Mouse (Mus musculus) thymus, adult 2 months (tissue): ENCODE measurements around the gene Senp8. TPM values are rescaled to one million over a fixed set of nuclear protein-coding genes. Genes with fewer than 3 reads are reported as not detected.

ENCODE experiments used
- DNase-seq: peaks from one replicate; pipeline ENCODE4 v3.0.0; 2021
- H3K27ac ChIP-seq: fragments of 200-500 bp; 2 replicates; pipeline ENCODE4 v1.5.1; 2012; ENCODE audit warnings: low read length, control low read depth; ENCODE audit not compliant: control insufficient read depth, insufficient read depth
- H3K27me3 ChIP-seq: fragments of 200-500 bp; 2 replicates; pipeline ENCODE4 v1.6.1; 2012; ENCODE audit warnings: mild to moderate bottlenecking, low read length, moderate library complexity, mixed read lengths; ENCODE audit not compliant: control insufficient read depth, insufficient read depth
- H3K36me3 ChIP-seq: fragments of 200-500 bp; 2 replicates; pipeline ENCODE4 v1.6.1; 2012; ENCODE audit warnings: mild to moderate bottlenecking, low read length, moderate library complexity; ENCODE audit not compliant: control insufficient read depth, insufficient read depth
- H3K4me1 ChIP-seq: fragments of 200-500 bp; replicated peaks from 2 replicates; pipeline ENCODE4 v1.6.1; 2012; ENCODE audit warnings: low read length; ENCODE audit not compliant: control insufficient read depth, insufficient read depth
- H3K4me3 ChIP-seq: fragments of 200-500 bp; 2 replicates; pipeline ENCODE4 v1.5.1; 2012; ENCODE audit warnings: mild to moderate bottlenecking, low read length, control low read depth, moderate library complexity; ENCODE audit not compliant: control insufficient read depth, insufficient read depth
- CTCF ChIP-seq: fragments of 200-500 bp; IDR thresholded peaks from 2 replicates; pipeline ENCODE4 v1.5.1; 2012; ENCODE audit warnings: mild to moderate bottlenecking, control low read depth, low read length, moderate library complexity, borderline replicate concordance; ENCODE audit not compliant: control insufficient read depth, poor library complexity, insufficient read depth; ENCODE audit errors: extremely low read depth
- POLR2A ChIP-seq: fragments of 200-500 bp; IDR thresholded peaks from 2 replicates; pipeline ENCODE4 v1.6.1; 2012; ENCODE audit warnings: mild to moderate bottlenecking, low read length, control low read depth, moderate library complexity; ENCODE audit not compliant: control insufficient read depth, poor library complexity, insufficient read depth; ENCODE audit errors: extremely low read depth
- WGBS: fragments of 180-500 bp; shearing (Covaris S2); methylation state at CpG from one replicate; pipeline ENCODE4 v1.1.7; 2018; 5-methylcytosine and 5-hydroxymethylcytosine counted together
- polyA plus RNA-seq: library from polyadenylated mRNA; depleted of rRNA; stranded (reverse); fragments of >200 nt; gene quantifications from 2 replicates; pipeline ENCODE4 v1.2.3, GENCODE M21; 2012

Gene Senp8
- polyA plus RNA-seq, 1 experiment = 3.2 TPM

DNA sequence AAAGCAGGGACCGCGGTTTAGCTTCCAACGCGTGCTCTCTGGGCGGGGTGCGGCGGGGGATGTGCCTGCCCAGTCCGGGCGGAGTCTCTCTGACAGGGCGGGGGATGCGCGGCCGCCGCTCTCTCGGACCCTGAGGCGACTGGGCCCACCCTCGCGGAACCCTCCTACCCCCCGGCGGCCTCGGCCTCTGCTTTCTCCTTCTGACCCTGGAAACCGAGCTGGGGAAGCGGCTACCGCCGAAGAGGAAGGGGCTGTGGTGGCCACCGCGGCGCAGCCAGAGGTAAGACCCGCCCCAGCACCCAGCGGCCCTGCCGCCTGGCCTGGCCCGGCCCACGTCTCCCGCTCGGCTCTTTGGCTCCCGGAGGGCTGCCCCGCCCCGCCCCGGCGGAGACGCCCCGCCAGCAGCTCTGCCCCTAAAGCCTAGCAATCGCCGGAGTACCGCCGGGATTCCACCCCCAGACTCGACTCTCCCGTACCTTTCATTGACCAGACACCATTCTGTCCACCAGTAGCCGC, 614 bp upstream of the Senp8 start:
- Histone ChIP-seq H3K4me1 (peaks cover 6% of the 10 kb centered on the region), H3K4me3 (peak overlapping the region; percentile 77), H3K36me3 (no peaks in the 10 kb centered on the region), H3K27me3 (no peaks in the 10 kb centered on the region), H3K27ac (no peak overlapping the region)
- 2% methylated on average over 41 of the region's 49 CpGs for WGBS
- peak; percentile 79 for DNase-seq
- TF ChIP-seq POLR2A (no peak), CTCF (no peak)

DNA sequence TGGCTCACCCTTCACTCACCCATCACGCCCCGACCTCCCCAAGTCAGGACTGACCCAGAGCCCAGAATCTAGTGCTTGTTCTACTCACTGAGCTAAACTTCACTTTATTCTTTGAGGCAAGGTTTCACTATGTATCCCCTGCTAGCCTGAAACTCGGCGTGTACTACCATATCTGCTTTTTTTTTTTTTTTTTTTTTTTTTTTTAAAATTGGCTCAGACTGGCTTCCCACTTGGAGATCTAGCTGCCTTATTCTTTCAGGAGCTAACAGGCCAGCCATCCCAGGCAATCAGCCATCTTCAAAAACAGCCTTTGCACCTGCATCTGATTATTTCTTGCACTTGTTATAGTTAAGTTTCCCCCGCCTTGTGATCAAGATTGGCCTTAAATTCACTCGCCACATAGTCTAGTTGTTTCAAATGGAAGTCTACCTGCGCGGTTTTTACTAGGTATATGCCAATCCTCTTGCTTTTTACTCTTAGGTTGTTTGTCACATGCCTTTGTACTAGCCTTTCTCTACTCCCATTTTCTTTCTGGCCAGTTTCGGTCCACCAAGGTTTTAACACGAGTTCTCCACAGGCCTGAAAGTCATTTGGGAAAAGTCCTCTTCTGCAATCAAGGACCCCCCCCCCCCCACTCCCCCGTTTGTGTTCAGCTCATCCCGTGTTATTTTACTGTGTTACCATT, 787 bp downstream of the Senp8 start:
- DNase-seq = no peak
- Histone ChIP-seq H3K27me3 (no peaks in the 10 kb centered on the region), H3K27ac (no peak overlapping the region), H3K4me3 (peak overlapping the region; percentile 47; the same call in 1 of the 2 replicates), H3K36me3 (no peaks in the 10 kb centered on the region), H3K4me1 (peaks cover 6% of the 10 kb centered on the region)
- no peak for TF ChIP-seq CTCF
- no peak for TF ChIP-seq POLR2A
- WGBS = 36% methylated on average over 12 of the region's 12 CpGs

DNA sequence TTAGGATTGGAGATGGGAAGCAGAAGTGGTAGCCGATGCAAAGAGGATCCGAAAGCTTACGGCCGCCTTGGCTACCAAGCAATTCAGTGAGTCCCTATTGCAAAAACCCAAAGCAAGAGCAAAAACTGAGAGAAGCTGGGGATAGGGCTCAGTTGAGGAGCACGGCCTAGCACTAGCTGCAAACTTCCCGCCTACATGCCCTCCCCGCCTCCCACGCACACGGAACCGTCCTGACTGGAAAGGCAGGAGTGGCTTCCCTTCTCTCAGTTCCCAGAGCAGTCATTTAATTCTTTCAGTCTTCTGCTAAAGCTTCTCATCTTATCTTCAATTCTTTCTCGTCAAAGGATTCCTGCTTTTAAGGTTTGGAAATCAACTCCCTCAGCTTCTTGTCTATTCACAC, 1.5 kb downstream of the Senp8 start:
- Histone ChIP-seq H3K36me3 (no peaks in the 10 kb centered on the region), H3K27ac (no peak overlapping the region), H3K4me3 (no peak overlapping the region), H3K27me3 (no peaks in the 10 kb centered on the region), H3K4me1 (peaks cover 6% of the 10 kb centered on the region)
- TF ChIP-seq POLR2A (no peak), CTCF (no peak)
- 97% methylated on average over 11 of the region's 11 CpGs for WGBS
- no peak for DNase-seq

GRCm38 (mm10) chr9:59748387-59748786, 2.1 kb downstream of the Senp8 start:
- Histone ChIP-seq H3K4me3 (no peak overlapping the region), H3K4me1 (peaks cover 6% of the 10 kb centered on the region), H3K36me3 (no peaks in the 10 kb centered on the region), H3K27me3 (no peaks in the 10 kb centered on the region), H3K27ac (no peak overlapping the region)
- WGBS = 90% methylated on average over 2 of the region's 2 CpGs
- no peak for TF ChIP-seq CTCF
- no peak for TF ChIP-seq POLR2A
- no peak for DNase-seq

DNA sequence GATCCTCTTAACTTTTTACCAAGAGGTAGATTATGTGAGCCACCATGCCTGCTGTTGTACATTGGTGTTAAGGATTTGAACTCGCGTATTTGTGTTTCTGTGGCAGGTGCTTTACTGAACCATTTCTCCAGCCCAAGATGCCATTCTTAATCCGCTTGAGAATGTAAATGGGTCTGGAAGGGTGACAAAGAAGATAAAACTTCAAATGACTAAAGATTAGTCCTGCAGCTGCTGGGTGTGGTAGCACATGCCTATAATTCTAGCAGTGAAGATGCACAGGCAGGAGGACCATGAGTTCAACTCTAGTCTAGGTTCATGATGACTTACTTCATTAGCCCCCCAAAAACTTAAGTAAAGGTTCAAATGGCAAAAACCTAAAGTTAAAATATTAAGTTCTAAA, 6.6 kb downstream of the Senp8 start:
- Histone ChIP-seq H3K36me3 (no peaks in the 10 kb centered on the region), H3K4me3 (no peak overlapping the region), H3K27ac (no peak overlapping the region), H3K27me3 (no peaks in the 10 kb centered on the region), H3K4me1 (0 out of 2 replicates have a peak, but pooled peaks cover 1% of the 10 kb centered on the region)
- over 99% methylated on average over 3 of the region's 3 CpGs for WGBS
- TF ChIP-seq POLR2A (no peak), CTCF (no peak)
- no peak for DNase-seq

- WGBS = 42% methylated on average over 2 of the region's 2 CpGs
- Histone ChIP-seq H3K27ac (no peak overlapping the region), H3K27me3 (no peaks in the 10 kb centered on the region), H3K4me3 (no peak overlapping the region), H3K36me3 (no peaks in the 10 kb centered on the region), H3K4me1 (no peaks in the 10 kb centered on the region)
- DNase-seq = no peak
- TF ChIP-seq POLR2A = no peak
- no peak for TF ChIP-seq CTCF
Observed at GRCm38 (mm10) chr9:59740593-59740992, 9.9 kb downstream of the Senp8 start.

GRCm38 (mm10) chr9:59735394-59735793, 15.1 kb downstream of the Senp8 start:
- Histone ChIP-seq H3K27me3 (no peaks in the 10 kb centered on the region), H3K4me1 (no peaks in the 10 kb centered on the region), H3K27ac (no peak overlapping the region), H3K4me3 (no peak overlapping the region), H3K36me3 (no peaks in the 10 kb centered on the region)
- WGBS = 91% methylated on average over 4 of the region's 4 CpGs
- DNase-seq = no peak
- no peak for TF ChIP-seq POLR2A
- TF ChIP-seq CTCF = no peak
